Mouse (Mus musculus) ES-CJ7 (cell line): ENCODE measurements at regions not wholly inside any gene's neighbourhood (a gene's known extent, or its start where the extent isn't known, plus 50 kb on each side); places are given as distances from the start of the nearest gene placed in this dataset.

Source experiments
- DNase-seq: peaks from one replicate; pipeline ENCODE4 v3.0.0; 2011; ENCODE audit warnings: low read depth, low spot score

DNA sequence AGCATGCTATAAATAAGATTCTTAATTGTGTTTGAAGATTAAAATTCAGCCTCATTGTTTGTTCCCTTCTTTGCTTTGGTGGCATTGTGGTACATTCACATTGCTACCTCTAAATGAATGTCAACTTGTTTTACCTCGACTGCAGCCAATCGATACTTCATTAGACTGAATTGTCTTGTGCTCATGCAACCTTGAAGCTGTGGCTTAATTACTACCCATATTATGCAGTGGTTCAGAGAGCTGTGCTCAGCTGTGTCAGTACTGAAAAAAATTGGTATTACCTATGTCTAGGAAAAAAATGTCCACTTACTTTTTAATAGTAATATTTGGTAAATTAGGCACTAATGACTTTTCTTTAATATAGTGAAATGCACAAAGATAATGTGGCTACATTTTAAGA is 1523.6 kb upstream of the Gm8797 start:
- no peak for DNase-seq

DNA sequence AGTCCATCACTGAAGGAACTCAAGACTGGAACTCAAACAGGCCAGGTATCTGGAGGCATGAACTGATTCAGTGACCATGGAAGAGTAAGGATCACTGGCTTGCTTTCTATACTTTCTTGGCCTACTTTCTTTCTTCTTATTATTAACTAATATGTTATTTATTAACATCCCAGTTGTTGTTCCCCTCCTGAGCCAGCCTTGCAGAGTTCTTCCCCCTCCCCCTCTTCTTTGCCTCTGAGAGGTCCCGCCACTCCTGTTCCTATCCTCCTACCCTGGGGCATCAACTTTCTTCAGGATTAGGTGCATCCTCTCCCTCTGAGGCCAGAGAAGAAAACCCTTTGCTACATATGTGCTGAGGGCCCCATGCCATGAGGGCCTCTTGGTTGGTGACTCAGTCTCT is 1479.2 kb upstream of the Gm8797 start:
- no peak for DNase-seq

DNA sequence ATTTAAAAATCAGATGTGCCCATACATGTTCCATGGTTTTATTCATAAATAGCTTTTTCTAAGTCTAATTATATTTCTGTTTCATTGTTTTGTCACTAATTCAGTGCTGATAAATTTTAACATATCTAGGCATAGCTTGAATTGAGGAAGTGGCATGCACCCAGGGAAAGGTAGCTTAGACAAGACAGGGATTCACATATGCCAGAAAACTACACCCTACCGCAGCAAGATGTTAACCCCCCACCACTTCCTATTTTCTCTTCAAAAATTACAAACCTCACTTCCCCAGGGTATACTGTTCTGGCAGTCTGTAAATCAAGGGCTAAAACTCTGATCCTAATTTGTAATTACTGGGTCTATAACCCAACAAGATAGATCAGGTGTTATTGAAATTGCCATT is 1476.0 kb upstream of the Gm8797 start:
- DNase-seq = no peak

DNA sequence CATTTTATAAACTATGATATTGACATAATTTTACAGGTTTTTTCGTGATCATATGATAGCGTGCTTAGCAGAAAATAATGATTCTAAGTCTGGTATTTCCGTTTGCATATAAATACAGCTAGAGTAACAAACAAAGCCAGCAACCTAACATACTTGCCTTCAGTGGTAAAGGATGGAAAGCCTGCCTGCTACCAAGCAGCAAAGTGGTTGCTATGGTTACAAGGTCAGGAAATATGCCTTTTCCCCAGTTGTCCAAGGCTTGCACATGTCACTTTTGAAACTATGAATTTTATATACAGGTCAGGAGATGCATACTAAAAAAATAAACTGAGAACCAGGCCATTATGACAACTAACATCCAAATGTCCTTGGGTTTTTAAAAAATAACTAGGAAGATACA is 1472.6 kb upstream of the Gm8797 start:
- no peak for DNase-seq

DNA sequence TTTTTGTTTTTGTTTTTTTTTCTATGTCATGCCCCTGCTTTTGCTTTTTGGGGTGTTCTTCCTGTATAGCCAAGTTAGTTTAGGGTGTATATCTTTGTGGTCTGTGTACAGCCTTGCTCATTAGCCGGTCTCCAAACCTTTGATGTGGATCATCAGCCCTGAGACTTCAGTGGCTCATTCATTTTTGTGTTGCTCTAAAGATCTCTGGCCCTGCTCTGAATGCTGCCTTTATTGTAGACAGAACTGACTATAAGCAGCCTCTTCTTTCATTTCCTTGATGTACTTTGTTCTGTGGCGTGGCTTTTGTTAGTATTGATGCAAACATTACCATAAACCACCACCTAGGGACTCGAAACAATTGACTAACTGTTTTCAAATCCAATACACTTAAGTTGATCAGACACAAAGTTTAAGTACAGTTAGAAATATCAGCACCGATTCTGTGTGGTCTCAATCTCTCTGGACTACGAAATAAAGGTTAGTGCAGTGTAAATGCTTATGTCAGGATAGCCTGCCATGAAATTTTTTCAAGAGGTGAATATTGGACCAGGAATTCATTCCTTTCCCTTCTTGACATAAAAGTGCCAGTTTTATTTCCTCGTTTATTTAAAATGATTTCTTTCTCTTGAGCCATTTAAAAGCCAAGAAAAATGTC is 1470.1 kb upstream of the Gm8797 start:
- peak; percentile 9 for DNase-seq

DNA sequence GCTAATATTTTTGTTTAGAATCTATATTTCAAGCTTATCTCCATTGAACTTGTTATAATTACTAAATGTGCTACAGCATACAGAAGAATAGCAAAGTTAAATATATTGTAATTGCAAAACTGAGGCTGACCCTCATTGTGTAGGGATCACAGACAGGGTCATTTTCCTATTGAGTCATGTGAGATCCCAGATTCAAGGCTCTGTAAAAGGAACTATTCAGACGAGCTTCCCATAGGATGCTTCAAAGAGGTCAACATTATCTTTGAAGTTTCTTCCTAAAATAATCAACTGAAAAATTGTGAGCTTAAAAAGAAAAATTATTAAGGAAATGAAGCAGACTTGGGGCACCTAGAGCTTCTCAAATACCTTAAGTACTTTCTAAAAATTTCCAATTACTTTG is 1469.5 kb upstream of the Gm8797 start:
- DNase-seq = no peak

DNA sequence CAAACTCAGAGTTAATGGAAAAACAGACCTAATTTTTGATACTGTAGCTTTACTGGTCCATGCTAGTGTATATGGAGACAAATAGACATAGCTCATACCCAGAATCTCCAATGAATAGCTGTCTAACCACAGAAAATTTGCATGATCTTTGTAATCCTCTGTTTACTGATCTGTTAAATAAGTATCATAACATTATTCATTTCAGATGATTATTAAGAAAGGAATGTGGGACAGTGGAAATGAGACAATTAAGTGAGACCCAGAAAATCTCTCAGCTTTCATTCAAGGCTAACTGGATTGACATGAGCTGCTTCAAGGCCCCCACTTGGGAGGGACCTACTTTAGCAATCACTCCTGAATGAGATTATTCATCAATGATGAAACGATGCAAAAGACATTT is 1463.5 kb upstream of the Gm8797 start:
- DNase-seq = no peak

DNA sequence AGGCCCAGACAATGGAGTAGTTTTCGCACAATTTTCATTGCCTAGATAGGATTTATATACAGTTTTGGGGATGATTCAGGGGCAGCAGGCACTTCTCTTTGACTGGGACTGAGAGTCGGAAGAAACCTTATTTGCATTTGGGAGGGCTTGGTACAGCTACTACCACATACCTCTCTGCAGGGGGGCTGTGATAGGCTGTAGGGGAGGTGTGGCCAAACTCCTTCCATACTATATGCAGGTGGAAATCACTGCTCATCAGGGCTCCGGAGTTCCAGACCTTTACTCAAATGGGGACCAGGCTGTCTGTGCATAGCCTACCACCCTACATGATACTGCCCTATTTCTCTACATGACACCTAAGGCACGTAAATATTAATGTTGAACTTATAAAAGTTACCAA is 1414.2 kb upstream of the Gm8797 start:
- peak; percentile 54 for DNase-seq

DNA sequence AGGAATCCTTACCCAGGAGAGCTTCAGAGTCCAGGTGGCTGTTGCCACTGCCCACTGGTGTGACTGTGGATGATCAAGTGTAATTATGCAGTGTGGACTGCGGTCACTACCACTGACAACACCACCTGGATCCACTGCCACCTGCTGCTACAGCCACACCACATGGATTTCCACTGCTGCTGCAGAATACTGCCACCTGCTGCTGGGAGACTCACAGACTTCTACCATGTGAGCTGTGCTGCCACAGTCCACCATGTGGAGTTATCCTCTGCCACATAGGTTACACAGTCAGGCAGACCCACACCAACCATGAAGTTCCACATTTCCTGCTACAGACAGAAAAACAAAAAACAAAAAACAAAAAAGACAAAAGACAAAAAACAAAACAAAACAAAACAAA is 1411.5 kb upstream of the Gm8797 start:
- peak; percentile 49 for DNase-seq
